Mouse (Mus musculus): ENCODE data around the gene Fcgr4. TPM values are rescaled to one million over a fixed set of nuclear protein-coding genes. Genes with fewer than 3 reads are reported as not detected.

Fcgr4 gene
- polyA plus RNA-seq, 1 experiment = 3.7 TPM

GRCm38 (mm10) chr1:171006335-171006734 lies 12.4 kb upstream of the Fcgr4 start:
- H3K4me1 ChIP-seq (ENCODE audit: control insufficient read depth, insufficient read depth, low read length) = no peaks in the 10 kb centered on the region
- H3K27me3 ChIP-seq (replicated peaks; ENCODE audit: control insufficient read depth, insufficient read depth, low read length) = no peaks in the 10 kb centered on the region
- H3K27ac ChIP-seq (ENCODE audit: insufficient read depth, low read depth, low read length) = no peak overlapping the region
- no peak for DNase-seq
- no peak for TF ChIP-seq POLR2A (IDR thresholded peaks at IDR 0.05; ENCODE audit: low read depth, low read length)
- 77% methylated on average over 4 of the region's 4 CpGs for WGBS
- H3K4me3 ChIP-seq (ENCODE audit: insufficient read depth, low read depth, low read length) = no peak overlapping the region
- no peaks in the 10 kb centered on the region for H3K36me3 ChIP-seq (ENCODE audit: control insufficient read depth, insufficient read depth, low read length)

- Histone ChIP-seq H3K36me3 (ENCODE audit: control insufficient read depth, insufficient read depth, low read length) (no peaks in the 10 kb centered on the region), H3K27ac (ENCODE audit: insufficient read depth, low read depth, low read length) (no peak overlapping the region), H3K27me3 (replicated peaks; ENCODE audit: control insufficient read depth, insufficient read depth, low read length) (no peaks in the 10 kb centered on the region), H3K4me3 (ENCODE audit: insufficient read depth, low read depth, low read length) (no peak overlapping the region), H3K4me1 (ENCODE audit: control insufficient read depth, insufficient read depth, low read length) (no peaks in the 10 kb centered on the region)
- no peak for DNase-seq
- TF ChIP-seq CTCF (conservative IDR thresholded peaks at IDR 0.05; ENCODE audit: insufficient read depth, insufficient read length, low read depth, low read length) (0 out of 2 replicates have a peak, but pooled peaks have one; percentile 22), POLR2A (IDR thresholded peaks at IDR 0.05; ENCODE audit: low read depth, low read length) (no peak)
- 95% methylated on average over 2 of the region's 2 CpGs for WGBS
These were observed 11.8 kb upstream of the Fcgr4 start for GRCm38 (mm10) chr1:171006905-171007304.

- no peak overlapping the region for H3K27ac ChIP-seq (ENCODE audit: insufficient read depth, low read depth, low read length)
- H3K4me1 ChIP-seq (ENCODE audit: control insufficient read depth, insufficient read depth, low read length) = no peaks in the 10 kb centered on the region
- no peak overlapping the region for H3K4me3 ChIP-seq (ENCODE audit: insufficient read depth, low read depth, low read length)
- no peak for DNase-seq
- no peak for TF ChIP-seq CTCF (conservative IDR thresholded peaks at IDR 0.05; ENCODE audit: insufficient read depth, insufficient read length, low read depth, low read length)
- TF ChIP-seq POLR2A (IDR thresholded peaks at IDR 0.05; ENCODE audit: low read depth, low read length) = no peak
- 71% methylated on average over 4 of the region's 4 CpGs for WGBS
- no peaks in the 10 kb centered on the region for H3K27me3 ChIP-seq (replicated peaks; ENCODE audit: control insufficient read depth, insufficient read depth, low read length)
- H3K36me3 ChIP-seq (ENCODE audit: control insufficient read depth, insufficient read depth, low read length) = no peaks in the 10 kb centered on the region
These were observed 7.0 kb upstream of the Fcgr4 start for GRCm38 (mm10) chr1:171011733-171012132.

DNA sequence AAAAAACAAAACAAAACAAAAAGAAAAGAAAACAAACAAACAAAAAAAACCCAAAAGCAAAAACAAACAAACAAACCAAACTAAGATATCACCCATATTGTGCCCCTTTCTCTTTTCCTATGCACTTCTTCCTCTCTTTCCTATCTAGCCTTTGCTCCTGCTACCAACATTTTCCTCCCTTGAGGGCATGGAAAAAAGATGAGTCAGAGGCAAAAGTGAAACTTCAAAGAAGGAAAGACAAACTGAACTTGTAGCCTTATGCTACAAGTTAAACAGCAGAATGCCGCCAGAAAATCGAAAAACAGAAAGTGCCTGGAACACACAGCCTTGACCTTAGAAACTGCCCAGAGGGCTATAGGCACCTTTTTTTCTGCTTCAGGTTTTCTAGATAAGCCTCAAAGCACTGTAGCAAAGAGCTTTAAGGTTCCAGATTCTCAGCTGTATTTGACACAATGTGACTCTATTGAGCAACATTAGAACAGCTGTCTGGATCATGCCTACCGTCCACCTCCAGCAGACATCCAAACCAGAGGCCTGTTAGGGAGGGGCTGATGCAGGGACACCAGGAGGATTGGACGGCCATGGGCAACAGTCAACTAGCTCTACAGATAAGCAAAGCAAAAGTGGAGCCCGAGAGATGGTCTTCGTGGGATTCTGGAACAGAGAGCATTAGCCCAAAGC lies 1.9 kb upstream of the Fcgr4 start:
- H3K4me1 ChIP-seq (ENCODE audit: control insufficient read depth, insufficient read depth, low read length) = no peaks in the 10 kb centered on the region
- H3K27ac ChIP-seq (ENCODE audit: insufficient read depth, low read depth, low read length) = no peak overlapping the region
- no peak for DNase-seq
- no peaks in the 10 kb centered on the region for H3K36me3 ChIP-seq (ENCODE audit: control insufficient read depth, insufficient read depth, low read length)
- TF ChIP-seq POLR2A (IDR thresholded peaks at IDR 0.05; ENCODE audit: low read depth, low read length) (no peak), CTCF (conservative IDR thresholded peaks at IDR 0.05; ENCODE audit: insufficient read depth, insufficient read length, low read depth, low read length) (no peak)
- 84% methylated on average over 6 of the region's 6 CpGs for WGBS
- no peaks in the 10 kb centered on the region for H3K27me3 ChIP-seq (replicated peaks; ENCODE audit: control insufficient read depth, insufficient read depth, low read length)
- no peak overlapping the region for H3K4me3 ChIP-seq (ENCODE audit: insufficient read depth, low read depth, low read length)

DNA sequence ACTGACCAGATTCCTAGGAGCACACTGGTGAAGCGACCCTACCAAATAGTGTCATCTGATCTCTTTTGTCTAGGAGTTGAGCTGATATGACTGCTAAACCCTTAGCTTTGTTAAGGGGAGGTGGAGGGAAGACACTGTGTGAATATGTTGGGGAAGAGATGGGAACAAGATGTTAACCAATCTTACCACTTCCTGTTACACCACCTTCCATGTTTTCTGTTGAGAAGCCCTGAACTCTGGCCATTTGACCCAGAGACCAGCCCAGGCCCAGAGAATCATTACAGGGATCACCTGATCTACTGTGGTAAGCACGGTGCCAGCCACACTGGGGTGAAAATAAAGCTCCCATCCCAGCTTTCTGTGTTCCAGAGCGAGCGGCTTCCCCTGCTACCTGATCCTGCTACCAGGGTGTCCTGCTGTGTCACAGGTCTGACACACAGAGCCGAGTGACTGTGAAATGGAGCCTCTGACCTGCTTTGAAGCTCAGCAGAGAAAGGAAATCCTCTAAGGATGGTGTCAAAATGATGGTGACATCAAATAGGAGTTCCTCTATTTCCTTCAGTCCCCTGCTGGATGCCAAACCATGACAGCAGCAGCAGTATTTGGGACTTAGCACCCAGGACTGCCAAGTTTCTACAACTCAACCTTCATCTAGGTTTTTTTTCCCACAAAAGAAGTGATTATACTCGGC lies 1.1 kb upstream of the Fcgr4 start:
- no peaks in the 10 kb centered on the region for H3K27me3 ChIP-seq (replicated peaks; ENCODE audit: control insufficient read depth, insufficient read depth, low read length)
- 50% methylated on average over 6 of the region's 6 CpGs for WGBS
- TF ChIP-seq CTCF (conservative IDR thresholded peaks at IDR 0.05; ENCODE audit: insufficient read depth, insufficient read length, low read depth, low read length) (no peak), POLR2A (IDR thresholded peaks at IDR 0.05; ENCODE audit: low read depth, low read length) (no peak)
- DNase-seq = no peak
- no peak overlapping the region for H3K4me3 ChIP-seq (ENCODE audit: insufficient read depth, low read depth, low read length)
- no peaks in the 10 kb centered on the region for H3K36me3 ChIP-seq (ENCODE audit: control insufficient read depth, insufficient read depth, low read length)
- no peak overlapping the region for H3K27ac ChIP-seq (ENCODE audit: insufficient read depth, low read depth, low read length)
- H3K4me1 ChIP-seq (ENCODE audit: control insufficient read depth, insufficient read depth, low read length) = no peaks in the 10 kb centered on the region

- TF ChIP-seq POLR2A (IDR thresholded peaks at IDR 0.05; ENCODE audit: low read depth, low read length) (no peak), CTCF (conservative IDR thresholded peaks at IDR 0.05; ENCODE audit: insufficient read depth, insufficient read length, low read depth, low read length) (no peak)
- Histone ChIP-seq H3K4me1 (ENCODE audit: control insufficient read depth, insufficient read depth, low read length) (no peaks in the 10 kb centered on the region), H3K4me3 (ENCODE audit: insufficient read depth, low read depth, low read length) (no peak overlapping the region), H3K27me3 (replicated peaks; ENCODE audit: control insufficient read depth, insufficient read depth, low read length) (no peaks in the 10 kb centered on the region), H3K36me3 (ENCODE audit: control insufficient read depth, insufficient read depth, low read length) (no peaks in the 10 kb centered on the region), H3K27ac (ENCODE audit: insufficient read depth, low read depth, low read length) (no peak overlapping the region)
- DNase-seq = no peak
- 79% methylated on average over 7 of the region's 7 CpGs for WGBS
These were observed 711 bp downstream of the Fcgr4 start for GRCm38 (mm10) chr1:171019311-171019950.

DNA sequence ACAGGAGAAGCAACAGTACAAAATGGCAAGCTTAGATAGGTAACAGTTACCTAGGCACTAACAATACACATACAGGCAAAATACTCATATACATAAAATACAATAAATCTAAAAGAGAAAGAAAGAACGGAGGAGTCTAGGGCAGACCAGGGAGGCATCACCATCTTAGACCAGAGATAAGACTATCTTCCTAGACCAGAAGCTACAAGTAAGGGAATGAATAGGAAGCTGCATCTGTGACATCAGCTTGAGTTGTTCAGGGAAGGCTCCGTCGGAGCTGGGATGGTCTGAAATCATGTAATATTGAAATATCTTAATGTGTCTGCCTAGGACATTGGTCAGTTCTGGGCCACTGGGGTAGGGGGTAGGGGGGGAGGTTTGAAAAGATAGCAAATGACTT lies 13.0 kb downstream of the Fcgr4 start:
- no peak for DNase-seq
- 91% methylated on average over 3 of the region's 3 CpGs for WGBS
- Histone ChIP-seq H3K27ac (ENCODE audit: insufficient read depth, low read depth, low read length) (no peak overlapping the region), H3K4me3 (ENCODE audit: insufficient read depth, low read depth, low read length) (no peak overlapping the region), H3K36me3 (ENCODE audit: control insufficient read depth, insufficient read depth, low read length) (no peaks in the 10 kb centered on the region), H3K4me1 (ENCODE audit: control insufficient read depth, insufficient read depth, low read length) (peaks cover 3% of the 10 kb centered on the region; the same call in 1 of the 2 replicates), H3K27me3 (replicated peaks; ENCODE audit: control insufficient read depth, insufficient read depth, low read length) (no peaks in the 10 kb centered on the region)
- no peak for TF ChIP-seq POLR2A (IDR thresholded peaks at IDR 0.05; ENCODE audit: low read depth, low read length)
- no peak for TF ChIP-seq CTCF (conservative IDR thresholded peaks at IDR 0.05; ENCODE audit: insufficient read depth, insufficient read length, low read depth, low read length)
